In genomic region chr1:187799300-187799699, GRCm38 (mm10) we compare ENCODE assay signal across 11 mouse cellular contexts.
DNase-seq lines count a peak whose midpoint lies in the region; ATAC-seq and TF ChIP-seq lines count a peak whose summit lies in the region.
"Had no signal": no experiment of that assay in that cellular context is flagged by ENCODE, and none has a peak within 500 bp of the region (broad histone marks: within the 10 kb centered on the region; RNA-seq: fewer than 3 reads in every experiment).

No protein-coding gene starts in this region.

- H3K9ac ChIP-seq in heart, postnatal 0 days (replicated peaks; ENCODE audit: low read depth, low read length) = no peak overlapping the region
- H3K9ac ChIP-seq in lung, embryonic 14.5 days = no peak overlapping the region
- no peak overlapping the region for H3K9ac ChIP-seq in intestine, embryonic 15.5 days
- H3K9ac ChIP-seq: embryonic facial prominence, embryonic 13.5 days had no signal

- peak; percentile 41; the same call in 1 of the 2 replicates for ATAC-seq in heart, postnatal 0 days (ENCODE audit: insufficient read depth, low read depth)
- peak; percentile 85; the same call in 1 of the 2 replicates for ATAC-seq in lung, embryonic 14.5 days (ENCODE audit: insufficient read depth)
- ATAC-seq in intestine, embryonic 15.5 days = peak; percentile 72

- no peak overlapping the region for H3K27ac ChIP-seq in heart, postnatal 0 days (ENCODE audit: low read depth)
- H3K27ac ChIP-seq in lung, embryonic 14.5 days (ENCODE audit: low read depth) = no peak overlapping the region
- no peak overlapping the region for H3K27ac ChIP-seq in intestine, embryonic 15.5 days
- H3K27ac ChIP-seq: embryonic facial prominence, embryonic 13.5 days had no signal

- WGBS in heart, postnatal 0 days = 29% methylated on average over 7 of the region's 7 CpGs
- WGBS in lung, embryonic 14.5 days = 33% methylated on average over 7 of the region's 7 CpGs
- 24% methylated on average over 7 of the region's 7 CpGs for WGBS in lung, adult 2 months
- WGBS in intestine, embryonic 15.5 days = 52% methylated on average over 7 of the region's 7 CpGs

- peaks cover 27% of the 10 kb centered on the region for H3K4me1 ChIP-seq in heart, postnatal 0 days (ENCODE audit: control insufficient read depth, insufficient read depth)
- H3K4me1 ChIP-seq in lung, embryonic 14.5 days (ENCODE audit: insufficient read depth) = 0 out of 2 replicates have a peak, but pooled peaks cover 3% of the 10 kb centered on the region
- peaks cover 4% of the 10 kb centered on the region for H3K4me1 ChIP-seq in lung, adult 2 months (ENCODE audit: control insufficient read depth, insufficient read depth, low read length)
- peaks cover 7% of the 10 kb centered on the region; the same call in 1 of the 2 replicates for H3K4me1 ChIP-seq in intestine, embryonic 15.5 days (replicated peaks)

- H3K4me3 ChIP-seq in heart, postnatal 0 days (ENCODE audit: low read depth, low read length) = no peak overlapping the region
- H3K4me3 ChIP-seq in lung, embryonic 14.5 days (ENCODE audit: low read depth, low read length) = no peak overlapping the region
- no peak overlapping the region for H3K4me3 ChIP-seq in lung, adult 2 months (replicated peaks; ENCODE audit: extremely low read depth, low read depth, low read length)
- no peak overlapping the region for H3K4me3 ChIP-seq in intestine, embryonic 15.5 days (replicated peaks)
- H3K4me3 ChIP-seq: embryonic facial prominence, embryonic 13.5 days had no signal

- no peak overlapping the region for H3K4me2 ChIP-seq in heart, postnatal 0 days (ENCODE audit: low read depth, low read length)
- H3K4me2 ChIP-seq in lung, embryonic 14.5 days = no peak overlapping the region
- H3K4me2 ChIP-seq in intestine, embryonic 15.5 days (replicated peaks) = no peak overlapping the region
- H3K4me2 ChIP-seq: embryonic facial prominence, embryonic 13.5 days had no signal

- no peak for TF ChIP-seq EP300 in heart, postnatal 0 days (IDR thresholded peaks at IDR 0.05; ENCODE audit: low read depth)

- H3K36me3 ChIP-seq in heart, postnatal 0 days (replicated peaks; ENCODE audit: control insufficient read depth, insufficient read depth, low read length) = no peaks in the 10 kb centered on the region
- no peaks in the 10 kb centered on the region for H3K36me3 ChIP-seq in lung, embryonic 14.5 days (ENCODE audit: insufficient read depth)
- H3K36me3 ChIP-seq in intestine, embryonic 15.5 days = no peaks in the 10 kb centered on the region
- H3K36me3 ChIP-seq: embryonic facial prominence, embryonic 13.5 days had no signal

- H3K27me3 ChIP-seq in heart, postnatal 0 days (ENCODE audit: control insufficient read depth, insufficient read depth, low read length) = no peaks in the 10 kb centered on the region
- no peaks in the 10 kb centered on the region for H3K27me3 ChIP-seq in lung, embryonic 14.5 days (ENCODE audit: insufficient read depth, low read length)
- H3K27me3 ChIP-seq in intestine, embryonic 15.5 days (replicated peaks) = no peaks in the 10 kb centered on the region
- H3K27me3 ChIP-seq: embryonic facial prominence, embryonic 13.5 days had no signal

- H3K9me3 ChIP-seq in heart, postnatal 0 days (replicated peaks; ENCODE audit: control insufficient read depth, low read length) = no peaks in the 10 kb centered on the region
- no peaks in the 10 kb centered on the region for H3K9me3 ChIP-seq in lung, embryonic 14.5 days (ENCODE audit: low read depth, low read length)
- no peaks in the 10 kb centered on the region for H3K9me3 ChIP-seq in intestine, embryonic 15.5 days
- H3K9me3 ChIP-seq: embryonic facial prominence, embryonic 13.5 days had no signal

- TF ChIP-seq CTCF in heart, postnatal 0 days (IDR thresholded peaks at IDR 0.05; ENCODE audit: low read depth) = no peak
- TF ChIP-seq CTCF in lung, embryonic 14.5 days (IDR thresholded peaks at IDR 0.05; ENCODE audit: low read depth) = no peak
- TF ChIP-seq CTCF in lung, adult 2 months (IDR thresholded peaks at IDR 0.05; ENCODE audit: insufficient read depth, low read length) = no peak

- intact Hi-C loops in heart, postnatal 36 days (cut with DNase I) = no loop called here
- intact Hi-C loops in gastrocnemius, postnatal 14 days (cut with DNase I; ENCODE audit: low total_unique reads) = no loop called here

- no peak for TF ChIP-seq POLR2A in lung, adult 2 months (IDR thresholded peaks at IDR 0.05; ENCODE audit: borderline replicate concordance, extremely low read depth, low read depth, low read length)

- peak; percentile 32 for DNase-seq in heart, postnatal 0 days (ENCODE audit: low spot score)
- DNase-seq in heart, postnatal 36 days = no peak
- peak; percentile 89 for DNase-seq in lung, embryonic 14.5 days
- DNase-seq in lung, adult 2 months = no peak
- DNase-seq in lung, postnatal 4 days = peak; percentile 34 to 60
- no peak for DNase-seq in gastrocnemius, postnatal 14 days
- DNase-seq in cerebellum, postnatal 25 days = no peak
- DNase-seq: kidney, adult 18-20 months; layer of hippocampus, adult 9-11 months had no signal

Comparison
In these comparisons a context has a peak if more than half of its experiments do, and no peak if none do; other contexts are left out.
1. DNase-seq: peak in heart, postnatal 0 days (single experiment), lung, embryonic 14.5 days (single experiment) and lung, postnatal 4 days (2 of 2); none in heart, postnatal 36 days (0 of 2), lung, adult 2 months (single experiment), gastrocnemius, postnatal 14 days (single experiment) and cerebellum, postnatal 25 days (0 of 2).
2. Peak in every context shown above with its lines, with median percentiles within 50 percentile points of each other: ATAC-seq.